Mouse (Mus musculus) embryonic facial prominence, embryonic 14.5 days (tissue): ENCODE results near the gene Gm15319. TPM values are rescaled to one million over a fixed set of nuclear protein-coding genes. Genes with fewer than 3 reads are reported as not detected.
"Not testable (repeated sequence)": the region's sequence is repeated elsewhere in the genome, so short reads cannot be mapped to it uniquely, and the experiment has no call there.

Experiments used
- ATAC-seq: fragments of 200-750 bp; cut with Nextera tagmentation; 2 replicates; pipeline ENCODE4 v1.8.0; 2017; ENCODE audit warnings: low read depth, moderate number of reproducible peaks, moderate TSS enrichment
- DNase-seq: peaks from one replicate; pipeline ENCODE4 v3.0.0-alpha.2; 2015; ENCODE audit warnings: low spot score
- H3K27ac ChIP-seq: fragments of 300-500 bp; sonication (generic); replicated peaks from 2 replicates; pipeline ENCODE4 v1.5.1; 2014; ENCODE audit warnings: low read depth, mild to moderate bottlenecking, low read length, moderate library complexity
- H3K27me3 ChIP-seq: fragments of 300-500 bp; sonication (generic); replicated peaks from 2 replicates; pipeline ENCODE4 v1.6.1; 2014; ENCODE audit warnings: low read length; ENCODE audit not compliant: control insufficient read depth, insufficient read depth
- H3K36me3 ChIP-seq: fragments of 300-500 bp; sonication (generic); 2 replicates; pipeline ENCODE4 v1.6.1; 2014; ENCODE audit warnings: low read length, mixed read lengths; ENCODE audit not compliant: control insufficient read depth, insufficient read depth
- H3K4me1 ChIP-seq: fragments of 300-500 bp; sonication (generic); 2 replicates; pipeline ENCODE4 v1.6.1; 2014; ENCODE audit warnings: antibody characterized with exemption, low read length; ENCODE audit not compliant: control insufficient read depth, insufficient read depth
- H3K4me2 ChIP-seq: fragments of 300-500 bp; sonication (generic); 2 replicates; pipeline ENCODE4 v1.6.1; 2014; ENCODE audit warnings: low read depth, mild to moderate bottlenecking, low read length, moderate library complexity, mixed read lengths
- H3K4me3 ChIP-seq: fragments of 300-500 bp; sonication (generic); 2 replicates; pipeline ENCODE4 v1.5.1; 2014; ENCODE audit warnings: low read depth, mild to moderate bottlenecking, low read length
- H3K9ac ChIP-seq: fragments of 300-500 bp; sonication (generic); 2 replicates; pipeline ENCODE4 v1.6.1; 2014; ENCODE audit warnings: low read depth, mild to moderate bottlenecking, low read length, moderate library complexity, mixed read lengths
- H3K9me3 ChIP-seq: fragments of 300-500 bp; sonication (generic); 2 replicates; pipeline ENCODE4 v1.6.1; 2016; ENCODE audit warnings: low read length; ENCODE audit not compliant: control insufficient read depth
- WGBS: fragments of 180-500 bp; shearing (Covaris S2); extraction: QIAGEN DNeasy Blood & Tissue Kit; methylation state at CpG from one replicate; pipeline ENCODE4 v1.1.7; 2014; 5-methylcytosine and 5-hydroxymethylcytosine counted together
- polyA plus RNA-seq: library from polyadenylated mRNA; unstranded; fragments of >200 nt; fragmentation: Nextera tagmentation; extraction: Ambion mirVana; gene quantifications from 2 replicates; pipeline ENCODE4 v1.2.1, GENCODE M21; 2014

Gm15319 gene
- polyA plus RNA-seq, 1 experiment from 2014 or later = not detected

GRCm38 (mm10) chr8:20290015-20290414 is 73.0 kb downstream of the Gm15319 start:
- DNase-seq, ATAC-seq, H3K27me3 ChIP-seq, H3K36me3 ChIP-seq, H3K4me2 ChIP-seq, H3K4me3 ChIP-seq, H3K4me1 ChIP-seq, H3K27ac ChIP-seq, H3K9me3 ChIP-seq, H3K9ac ChIP-seq: not testable (repeated sequence)
- WGBS = 87% methylated on average over 4 of the region's 8 CpGs

GRCm38 (mm10) chr8:20288878-20289277 is 74.1 kb downstream of the Gm15319 start:
- ATAC-seq, H3K4me2 ChIP-seq, H3K36me3 ChIP-seq, DNase-seq, H3K4me1 ChIP-seq, H3K9ac ChIP-seq, H3K9me3 ChIP-seq, H3K4me3 ChIP-seq, H3K27ac ChIP-seq, H3K27me3 ChIP-seq: not testable (repeated sequence)
- WGBS = 86% methylated on average over 1 of the region's 3 CpGs

- not testable (repeated sequence) for H3K4me3 ChIP-seq, H3K27me3 ChIP-seq, H3K9ac ChIP-seq, ATAC-seq, H3K4me2 ChIP-seq, DNase-seq, H3K27ac ChIP-seq, H3K36me3 ChIP-seq, H3K4me1 ChIP-seq, H3K9me3 ChIP-seq
- WGBS = 89% methylated on average over 3 of the region's 3 CpGs
Observed at GRCm38 (mm10) chr8:20287706-20288105, 75.3 kb downstream of the Gm15319 start.
